Mouse (Mus musculus) T-cell, adult 2 months (primary cell): Measurements from ENCODE around the gene Dmd.
"Not testable (repeated sequence)": the region's sequence is repeated elsewhere in the genome, so short reads cannot be mapped to it uniquely, and the experiment has no call there.

Source experiments
- DNase-seq: peaks from one replicate; pipeline ENCODE4 v3.0.0; 2022; ENCODE audit warnings: low spot score

The Dmd gene

GRCm38 (mm10) chrX:82948630-82949029 is at the start of gene Dmd:
Gene Dmd, plus strand, starts transcription at chrX:82948870.
- DNase-seq = no peak

GRCm38 (mm10) chrX:82901515-82901914 is 47.2 kb upstream of the Dmd start:
- DNase-seq = no peak

GRCm38 (mm10) chrX:82987683-82988082 is 39.0 kb downstream of the Dmd start:
- no peak for DNase-seq

- no peak for DNase-seq
Measured at GRCm38 (mm10) chrX:83050190-83050589, 101.5 kb downstream of the Dmd start.

- no peak for DNase-seq
Measured at GRCm38 (mm10) chrX:83116171-83116876, 167.7 kb downstream of the Dmd start.

DNA sequence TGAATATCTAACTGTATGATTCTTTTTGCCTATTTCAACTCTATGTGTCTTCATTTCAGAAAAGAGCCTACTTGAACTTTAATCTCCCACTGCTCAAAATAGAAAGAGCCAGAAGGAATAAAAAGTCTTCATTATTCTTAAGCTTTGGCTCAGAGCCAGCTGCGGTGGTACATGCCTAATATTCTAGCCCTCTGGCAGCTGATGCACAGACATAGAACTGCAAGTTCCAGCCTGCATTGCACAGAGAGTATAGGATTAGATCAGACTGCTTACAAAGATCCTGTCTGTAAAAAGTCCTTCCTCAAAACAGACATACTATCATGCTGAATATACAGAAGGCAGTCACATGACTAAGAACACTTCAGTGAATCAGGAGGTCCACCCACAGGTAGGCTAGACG is 168.5 kb downstream of the Dmd start:
- DNase-seq = no peak

- no peak for DNase-seq
Measured at GRCm38 (mm10) chrX:83220563-83220962, 271.9 kb downstream of the Dmd start.

DNA sequence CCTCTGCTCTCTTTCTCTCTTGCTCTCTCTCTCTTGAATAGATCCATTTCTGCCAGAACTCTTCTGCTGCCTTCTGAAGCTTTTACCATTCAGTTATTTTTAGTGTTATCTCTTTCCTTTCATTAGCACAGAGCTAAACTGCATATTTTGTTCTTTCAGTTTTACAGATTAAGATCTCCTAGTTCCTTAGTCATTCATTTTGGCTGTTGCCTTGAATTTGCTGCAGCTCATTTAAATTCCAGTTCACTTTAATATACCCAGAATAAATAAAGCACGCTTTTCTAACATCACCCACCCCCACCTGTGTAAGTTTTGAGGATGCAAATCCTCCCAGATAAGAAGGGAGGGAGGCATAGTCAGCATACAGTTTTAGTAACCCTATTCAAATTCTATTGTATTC is 272.4 kb downstream of the Dmd start:
- DNase-seq = no peak

GRCm38 (mm10) chrX:83487598-83487997 is 538.9 kb downstream of the Dmd start, which contains the start of gene Tsga8:
Gene Tsga8, minus strand, starts transcription at chrX:83487924.
- no peak for DNase-seq

GRCm38 (mm10) chrX:83674998-83675397 is 726.3 kb downstream of the Dmd start:
- DNase-seq = no peak

DNA sequence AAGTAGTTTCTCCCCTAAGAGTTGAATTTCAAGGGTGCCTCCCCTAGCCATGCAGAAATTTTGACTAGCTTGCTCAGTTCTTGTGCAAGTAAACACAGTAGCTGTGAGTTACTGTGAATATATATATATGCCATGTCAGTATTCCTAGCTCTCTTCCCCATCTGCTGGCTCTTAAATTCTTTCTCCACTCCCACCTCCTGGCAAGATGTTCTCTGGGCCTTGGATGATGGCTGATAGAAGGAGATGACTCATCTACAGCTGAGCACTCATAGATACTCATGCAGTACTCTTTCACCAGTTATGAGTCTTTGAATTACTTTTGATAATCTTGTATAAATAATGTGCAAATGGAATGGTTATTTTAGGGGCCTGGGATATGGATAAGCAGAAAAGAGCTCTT is 737.9 kb downstream of the Dmd start:
- DNase-seq = no peak

- no peak for DNase-seq
Measured at GRCm38 (mm10) chrX:83740533-83740932, 791.9 kb downstream of the Dmd start.

DNA sequence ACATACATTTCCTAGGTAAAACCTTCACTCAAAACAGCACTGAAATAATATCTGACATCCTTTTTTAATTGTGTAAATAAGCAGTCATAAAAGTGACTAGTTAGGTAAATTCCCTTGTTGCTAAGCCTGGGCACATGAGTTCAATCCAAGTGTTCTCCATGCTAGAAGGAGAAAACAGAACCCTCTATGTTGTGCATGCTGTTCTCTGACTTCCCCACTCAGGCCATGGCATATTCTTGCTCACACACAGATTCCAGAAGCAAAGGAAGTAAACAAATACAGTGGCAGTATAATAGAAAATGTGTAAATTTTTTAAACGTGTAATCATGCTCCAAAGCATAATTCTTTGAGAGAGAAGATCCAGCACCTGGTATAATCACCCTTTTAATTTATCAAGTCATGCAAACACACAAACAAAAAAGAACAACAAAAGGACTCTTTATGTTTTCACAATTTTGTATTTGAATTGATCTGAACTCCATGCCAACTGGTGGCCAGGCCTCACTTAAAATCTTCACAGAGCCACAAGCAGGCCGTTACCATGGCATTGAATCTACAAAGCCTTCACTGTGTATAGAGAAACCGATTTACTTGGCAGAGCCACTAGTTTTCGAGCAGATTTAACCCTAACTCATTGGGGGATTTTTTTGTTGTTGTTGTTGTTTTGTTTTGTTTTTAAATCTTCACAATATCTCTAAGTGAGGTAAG is 797.8 kb downstream of the Dmd start:
- no peak for DNase-seq

DNA sequence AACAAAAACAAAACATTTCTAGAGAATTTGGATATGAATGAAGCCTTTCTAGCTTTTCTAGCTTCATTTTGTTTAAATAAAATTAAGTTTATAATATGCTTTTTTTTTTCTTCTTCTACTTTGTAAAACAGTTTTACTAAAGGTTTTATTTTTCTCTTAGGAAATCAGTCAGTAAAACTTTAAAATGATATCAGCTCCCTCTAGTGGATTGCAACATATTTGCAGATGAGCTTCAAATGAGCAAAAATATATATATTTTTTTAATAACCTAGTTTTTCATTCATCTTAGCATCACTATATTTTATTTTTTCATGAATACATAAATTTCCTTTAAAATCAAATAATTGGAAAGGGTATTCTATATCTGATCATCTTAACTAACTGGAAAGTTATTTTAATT is 838.7 kb downstream of the Dmd start:
- no peak for DNase-seq

GRCm38 (mm10) chrX:83867469-83867868 is 918.8 kb downstream of the Dmd start:
- DNase-seq = not testable (repeated sequence)

DNA sequence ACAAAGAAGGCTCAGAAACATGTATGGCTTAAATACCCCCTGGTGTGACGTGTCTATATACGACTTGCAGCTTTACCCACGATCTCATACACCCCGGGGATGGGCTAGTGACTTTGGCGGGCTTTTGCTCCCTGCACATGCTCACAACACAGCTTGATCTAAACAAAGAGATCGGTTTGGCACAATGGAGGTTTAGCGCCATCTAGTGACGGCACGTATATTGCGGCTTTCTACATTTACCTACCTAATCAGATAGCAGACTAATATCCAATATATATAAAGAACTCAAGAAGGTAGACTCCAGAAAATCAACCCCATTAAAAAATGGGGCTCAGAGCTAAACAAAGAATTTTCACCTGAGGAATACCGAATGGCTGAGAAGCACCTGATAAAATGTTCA is 926.7 kb downstream of the Dmd start:
- not testable (repeated sequence) for DNase-seq

GRCm38 (mm10) chrX:83975895-83976294 is 1027.2 kb downstream of the Dmd start:
- DNase-seq = no peak

DNA sequence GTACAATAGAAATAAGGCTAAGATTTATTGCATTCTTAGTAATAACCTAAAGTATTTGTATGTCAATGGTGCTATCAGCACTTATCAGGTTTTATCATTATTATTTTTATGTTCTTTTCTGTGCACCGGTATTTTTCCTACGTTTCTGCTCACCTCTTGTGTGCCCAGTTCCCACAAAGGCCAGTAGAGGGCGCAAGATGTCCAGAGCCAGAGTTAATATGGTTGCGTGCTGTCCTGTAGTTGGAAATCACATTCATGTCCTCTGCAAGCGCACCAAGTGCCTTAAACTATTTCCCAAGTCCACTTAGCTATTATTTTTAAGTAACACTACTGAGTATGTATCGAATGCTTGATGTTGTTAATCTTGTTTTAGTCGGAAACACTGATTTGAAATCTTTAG is 1052.6 kb downstream of the Dmd start:
- no peak for DNase-seq

DNA sequence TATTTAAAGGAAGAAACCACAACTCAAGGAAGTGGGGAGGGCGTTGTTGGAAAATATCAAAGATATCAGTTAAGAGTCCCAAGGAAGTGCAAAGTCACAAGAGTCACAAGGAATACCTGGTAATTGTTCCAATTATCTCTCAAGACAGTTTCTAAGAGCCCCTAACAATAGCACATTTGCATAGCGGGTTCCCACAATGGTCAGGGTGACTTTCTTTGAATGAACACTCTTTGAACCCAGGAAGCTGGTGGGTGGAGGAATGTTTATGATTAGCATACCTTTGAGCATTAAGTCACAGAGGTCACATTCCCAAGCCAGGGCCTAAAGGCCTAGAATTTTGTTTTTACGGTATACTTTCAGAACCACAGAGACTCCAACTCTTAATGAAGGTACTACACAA is 1113.8 kb downstream of the Dmd start:
- DNase-seq = not testable (repeated sequence)

GRCm38 (mm10) chrX:84165872-84166271 is 1217.2 kb downstream of the Dmd start:
- DNase-seq = no peak

- DNase-seq = no peak
Measured at GRCm38 (mm10) chrX:84241297-84241859, 1292.7 kb downstream of the Dmd start.

- no peak for DNase-seq
Measured at GRCm38 (mm10) chrX:84330593-84330992, 1381.9 kb downstream of the Dmd start.

GRCm38 (mm10) chrX:84332177-84332576 is 1383.5 kb downstream of the Dmd start:
- DNase-seq = no peak
